ENCODE assay signal across 11 mouse cellular contexts in the genomic region with DNA sequence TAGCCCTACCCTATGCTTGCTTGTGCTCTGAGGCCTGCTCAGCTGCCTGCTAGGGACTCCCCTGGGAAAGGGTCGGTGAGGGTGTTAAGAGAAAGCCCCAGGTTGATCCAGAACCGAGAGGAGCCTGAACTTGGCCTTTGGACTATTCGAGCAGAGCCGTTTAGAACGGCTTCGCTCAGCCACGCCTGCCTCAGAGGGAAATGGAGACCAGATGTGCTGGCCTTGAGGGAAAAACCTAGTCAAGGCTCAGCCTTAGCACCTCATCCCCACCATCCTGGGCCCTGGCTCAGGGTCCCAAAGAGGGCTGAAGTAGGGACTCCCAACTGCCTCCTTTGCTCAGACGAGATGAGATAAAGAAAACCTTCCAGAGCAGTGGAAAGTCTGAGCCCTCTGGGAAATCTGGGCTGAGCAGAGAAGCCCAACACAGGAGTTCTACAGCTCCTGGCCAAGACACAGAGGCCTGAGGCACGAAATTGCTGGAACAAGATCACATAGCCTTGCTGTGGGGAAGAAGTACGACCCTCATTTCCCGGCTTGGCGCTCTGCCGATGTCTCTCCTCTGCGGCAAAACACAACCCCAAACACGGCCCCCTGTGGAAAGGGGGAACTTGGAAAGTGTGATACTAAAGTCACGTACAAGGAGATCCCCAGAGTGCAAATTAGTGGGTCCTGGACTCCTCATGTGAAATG.
DNase-seq lines count a peak whose midpoint lies in the region; ATAC-seq and TF ChIP-seq lines count a peak whose summit lies in the region.
"Had no signal": no experiment of that assay in that cellular context is flagged by ENCODE, and none has a peak within 500 bp of the region (broad histone marks: within the 10 kb centered on the region; RNA-seq: fewer than 3 reads in every experiment).

No protein-coding gene starts in this region.

- no peaks in the 10 kb centered on the region for H3K27me3 ChIP-seq in kidney, postnatal 0 days (ENCODE audit: insufficient read depth, low read length)
- no peaks in the 10 kb centered on the region for H3K27me3 ChIP-seq in limb, embryonic 13.5 days

- peaks cover 15% of the 10 kb centered on the region for H3K4me1 ChIP-seq in kidney, postnatal 0 days (replicated peaks; ENCODE audit: insufficient read depth, low read length)
- peaks cover 26% of the 10 kb centered on the region for H3K4me1 ChIP-seq in limb, embryonic 13.5 days
- H3K4me1 ChIP-seq: liver, embryonic 12.5 days had no signal

- WGBS in kidney, postnatal 0 days, result 24% methylated on average over 16 of the region's 16 CpGs
- WGBS in limb, embryonic 13.5 days, result 15% methylated on average over 16 of the region's 16 CpGs

- no peak overlapping the region for H3K9ac ChIP-seq in kidney, postnatal 0 days (ENCODE audit: low read depth, low read length)
- H3K9ac ChIP-seq in limb, embryonic 13.5 days, result peak overlapping the region; percentile 25
- H3K9ac ChIP-seq: liver, embryonic 12.5 days had no signal

- peak; percentile 35 for DNase-seq in embryo, embryonic 10 days (ENCODE audit: low spot score)
- DNase-seq in embryo, embryonic 9.5 days (ENCODE audit: extremely low spot score), result no peak
- DNase-seq in kidney, postnatal 0 days (ENCODE audit: low spot score), result peak; percentile 65
- DNase-seq in kidney, postnatal 36 days, result no peak
- DNase-seq in embryo, embryonic 10.5 days (ENCODE audit: low spot score), result peak; percentile 25
- no peak for DNase-seq in frontal cortex, postnatal 14 days (ENCODE audit: low spot score in 2 of 2)

- no peaks in the 10 kb centered on the region for H3K36me3 ChIP-seq in kidney, postnatal 0 days (ENCODE audit: insufficient read depth, low read length)
- H3K36me3 ChIP-seq in limb, embryonic 13.5 days, result no peaks in the 10 kb centered on the region
- H3K36me3 ChIP-seq: liver, embryonic 12.5 days had no signal

- ATAC-seq in kidney, postnatal 0 days (replicated peaks; ENCODE audit: low FRiP score, low read depth), result no peak
- peak; percentile 79 for ATAC-seq in limb, embryonic 13.5 days (ENCODE audit: low FRiP score, low read depth)
- ATAC-seq in inflammation-experienced regulatory T-cells, adult 6 months, result no peak
- ATAC-seq: liver, embryonic 12.5 days; Patski had no signal

- no peak overlapping the region for H3K4me2 ChIP-seq in kidney, postnatal 0 days (ENCODE audit: low read length)
- H3K4me2 ChIP-seq in limb, embryonic 13.5 days (replicated peaks), result peak overlapping the region; percentile 38
- H3K4me2 ChIP-seq: liver, embryonic 12.5 days had no signal

- no peaks in the 10 kb centered on the region for H3K9me3 ChIP-seq in kidney, postnatal 0 days (replicated peaks; ENCODE audit: low read length)
- H3K9me3 ChIP-seq in limb, embryonic 13.5 days, result no peaks in the 10 kb centered on the region
- H3K9me3 ChIP-seq: liver, embryonic 12.5 days had no signal

- no peak overlapping the region for H3K4me3 ChIP-seq in kidney, postnatal 0 days (replicated peaks; ENCODE audit: low read depth, low read length)
- no peak overlapping the region for H3K4me3 ChIP-seq in limb, embryonic 13.5 days
- H3K4me3 ChIP-seq: layer of hippocampus, adult 2 months; liver, embryonic 12.5 days had no signal

- H3K27ac ChIP-seq in kidney, postnatal 0 days, result no peak overlapping the region
- H3K27ac ChIP-seq in limb, embryonic 13.5 days, result peak overlapping the region; percentile 72
- H3K27ac ChIP-seq: layer of hippocampus, adult 2 months; liver, embryonic 12.5 days had no signal

- TF ChIP-seq CTCF in kidney, postnatal 0 days (IDR thresholded peaks at IDR 0.05; ENCODE audit: low read depth), result no peak

Comparison
In these comparisons a context has a peak if more than half of its experiments do, and no peak if none do; other contexts are left out.
1. DNase-seq: peak in embryo, embryonic 10 days (single experiment), kidney, postnatal 0 days (single experiment) and embryo, embryonic 10.5 days (single experiment); none in embryo, embryonic 9.5 days (single experiment), kidney, postnatal 36 days (0 of 2) and frontal cortex, postnatal 14 days (0 of 2).